Mouse (Mus musculus) forebrain, embryonic 10.5 days (tissue): ENCODE results near the gene Prpf6. TPM values are rescaled to one million over a fixed set of nuclear protein-coding genes. Genes with fewer than 3 reads are reported as not detected.

Experiments used
- DNase-seq: peaks from one replicate; pipeline ENCODE4 v3.0.0-alpha.2; 2017; ENCODE audit warnings: low spot score; ENCODE audit errors: extremely low spot score
- H3K27ac ChIP-seq: fragments of 300-500 bp; sonication (generic); 2 replicates; pipeline ENCODE4 v1.5.1; 2016; ENCODE audit warnings: mild to moderate bottlenecking
- H3K27me3 ChIP-seq: fragments of 300-500 bp; sonication (generic); 2 replicates; pipeline ENCODE4 v1.6.1; 2016; ENCODE audit warnings: mild to moderate bottlenecking; ENCODE audit not compliant: poor library complexity, severe bottlenecking
- H3K36me3 ChIP-seq: fragments of 300-500 bp; sonication (generic); replicated peaks from 2 replicates; pipeline ENCODE4 v1.6.1; 2016; ENCODE audit warnings: mild to moderate bottlenecking, moderate library complexity
- H3K4me1 ChIP-seq: fragments of 300-500 bp; sonication (generic); 2 replicates; pipeline ENCODE4 v1.6.1; 2016
- H3K4me3 ChIP-seq: fragments of 300-500 bp; sonication (generic); 2 replicates; pipeline ENCODE4 v1.5.1; 2016; ENCODE audit warnings: mild to moderate bottlenecking, moderate library complexity
- H3K9me3 ChIP-seq: fragments of 300-500 bp; sonication (generic); 2 replicates; pipeline ENCODE4 v1.6.1; 2016; ENCODE audit warnings: mild to moderate bottlenecking, moderate library complexity
- WGBS: fragments of 180-500 bp; shearing (Covaris S2); methylation state at CpG from one replicate; pipeline ENCODE4 v1.1.7; 2016; 5-methylcytosine and 5-hydroxymethylcytosine counted together
- polyA plus RNA-seq: library from polyadenylated mRNA; unstranded; fragments of >200 nt; fragmentation: Nextera tagmentation; extraction: Ambion mirVana; gene quantifications from 2 replicates; pipeline ENCODE4 v1.2.1, GENCODE M21; 2016

Gene Prpf6
- polyA plus RNA-seq, 1 experiment from 2014 or later, result 78.5 TPM

- no peaks in the 10 kb centered on the region for H3K9me3 ChIP-seq
- peaks cover 45% of the 10 kb centered on the region for H3K36me3 ChIP-seq
- H3K4me1 ChIP-seq, result peaks cover 31% of the 10 kb centered on the region
- H3K4me3 ChIP-seq, result peak overlapping the region; percentile 71
- 0 out of 2 replicates have a peak overlapping the region, but pooled peaks have one; percentile 95 for H3K27ac ChIP-seq
- DNase-seq, result peak; percentile 13
- H3K27me3 ChIP-seq, result no peaks in the 10 kb centered on the region
- WGBS, result 79% methylated on average over 2 of the region's 2 CpGs
These were observed 9.3 kb upstream of the Prpf6 start for GRCm38 (mm10) chr2:181582358-181582757.

- Histone ChIP-seq H3K27me3 (no peaks in the 10 kb centered on the region), H3K4me1 (peaks cover 31% of the 10 kb centered on the region), H3K4me3 (no peak overlapping the region), H3K27ac (no peak overlapping the region), H3K9me3 (no peaks in the 10 kb centered on the region), H3K36me3 (peaks cover 51% of the 10 kb centered on the region)
- DNase-seq, result no peak
- WGBS, result 95% methylated on average over 1 of the region's 1 CpGs
These were observed 8.7 kb upstream of the Prpf6 start for GRCm38 (mm10) chr2:181582939-181583338.

GRCm38 (mm10) chr2:181583460-181584257 lies 8.0 kb upstream of the Prpf6 start:
- peak; percentile 9 for DNase-seq
- Histone ChIP-seq H3K36me3 (peaks cover 58% of the 10 kb centered on the region), H3K4me1 (peaks cover 31% of the 10 kb centered on the region), H3K27ac (no peak overlapping the region), H3K27me3 (no peaks in the 10 kb centered on the region), H3K4me3 (no peak overlapping the region), H3K9me3 (no peaks in the 10 kb centered on the region)
- WGBS, result 89% methylated on average over 3 of the region's 3 CpGs

GRCm38 (mm10) chr2:181584411-181584942 lies 7.2 kb upstream of the Prpf6 start, which contains the start of gene Uckl1:
Gene Uckl1, minus strand, starts transcription at chr2:181584892.
- no peaks in the 10 kb centered on the region for H3K9me3 ChIP-seq
- H3K27ac ChIP-seq, result no peak within 1 kb of the TSS
- DNase-seq, result peak; percentile 13
- no peak within 1 kb of the TSS for H3K4me3 ChIP-seq
- peaks cover 66% of the 10 kb centered on the region for H3K36me3 ChIP-seq
- H3K4me1 ChIP-seq, result peaks cover 26% of the 10 kb centered on the region
- H3K27me3 ChIP-seq, result no peaks in the 10 kb centered on the region
- 94% methylated on average over 4 of the region's 4 CpGs for WGBS

GRCm38 (mm10) chr2:181585506-181585905 lies 6.2 kb upstream of the Prpf6 start:
- H3K9me3 ChIP-seq, result no peaks in the 10 kb centered on the region
- no peak overlapping the region for H3K4me3 ChIP-seq
- H3K27me3 ChIP-seq, result no peaks in the 10 kb centered on the region
- WGBS, result 96% methylated on average over 5 of the region's 5 CpGs
- H3K27ac ChIP-seq, result no peak overlapping the region
- peaks cover 77% of the 10 kb centered on the region for H3K36me3 ChIP-seq
- peaks cover 20% of the 10 kb centered on the region for H3K4me1 ChIP-seq
- no peak for DNase-seq

- Histone ChIP-seq H3K27ac (no peak overlapping the region), H3K36me3 (peaks cover 82% of the 10 kb centered on the region), H3K4me3 (no peak overlapping the region), H3K4me1 (peaks cover 21% of the 10 kb centered on the region), H3K27me3 (no peaks in the 10 kb centered on the region), H3K9me3 (no peaks in the 10 kb centered on the region)
- WGBS, result 95% methylated on average over 3 of the region's 3 CpGs
- no peak for DNase-seq
These were observed 5.5 kb upstream of the Prpf6 start for GRCm38 (mm10) chr2:181586124-181586523.

- WGBS, result 79% methylated on average over 6 of the region's 6 CpGs
- DNase-seq, result no peak
- Histone ChIP-seq H3K36me3 (peaks cover 80% of the 10 kb centered on the region), H3K4me3 (no peak overlapping the region), H3K4me1 (peaks cover 20% of the 10 kb centered on the region), H3K9me3 (no peaks in the 10 kb centered on the region), H3K27ac (no peak overlapping the region), H3K27me3 (no peaks in the 10 kb centered on the region)
These were observed 3.9 kb upstream of the Prpf6 start for GRCm38 (mm10) chr2:181587796-181588195.

GRCm38 (mm10) chr2:181588229-181588780 lies 3.4 kb upstream of the Prpf6 start:
- no peaks in the 10 kb centered on the region for H3K9me3 ChIP-seq
- 91% methylated on average over 11 of the region's 11 CpGs for WGBS
- peaks cover 77% of the 10 kb centered on the region for H3K36me3 ChIP-seq
- no peak overlapping the region for H3K27ac ChIP-seq
- no peak for DNase-seq
- H3K4me1 ChIP-seq, result peaks cover 25% of the 10 kb centered on the region
- H3K4me3 ChIP-seq, result no peak overlapping the region
- H3K27me3 ChIP-seq, result no peaks in the 10 kb centered on the region

GRCm38 (mm10) chr2:181589011-181589731 lies 2.5 kb upstream of the Prpf6 start:
- peaks cover 25% of the 10 kb centered on the region for H3K4me1 ChIP-seq
- no peak overlapping the region for H3K27ac ChIP-seq
- peaks cover 69% of the 10 kb centered on the region for H3K36me3 ChIP-seq
- no peak overlapping the region for H3K4me3 ChIP-seq
- H3K9me3 ChIP-seq, result no peaks in the 10 kb centered on the region
- DNase-seq, result no peak
- 91% methylated on average over 10 of the region's 10 CpGs for WGBS
- H3K27me3 ChIP-seq, result no peaks in the 10 kb centered on the region

GRCm38 (mm10) chr2:181589732-181590105 lies 1.9 kb upstream of the Prpf6 start:
- DNase-seq, result no peak
- no peaks in the 10 kb centered on the region for H3K9me3 ChIP-seq
- H3K4me3 ChIP-seq, result no peak overlapping the region
- H3K27me3 ChIP-seq, result no peaks in the 10 kb centered on the region
- peaks cover 63% of the 10 kb centered on the region for H3K36me3 ChIP-seq
- no peak overlapping the region for H3K27ac ChIP-seq
- WGBS, result 93% methylated on average over 9 of the region's 9 CpGs
- H3K4me1 ChIP-seq, result peaks cover 25% of the 10 kb centered on the region

GRCm38 (mm10) chr2:181590471-181590870 lies 1.2 kb upstream of the Prpf6 start:
- Histone ChIP-seq H3K4me3 (no peak overlapping the region), H3K27me3 (no peaks in the 10 kb centered on the region), H3K4me1 (peaks cover 25% of the 10 kb centered on the region), H3K9me3 (no peaks in the 10 kb centered on the region), H3K27ac (no peak overlapping the region), H3K36me3 (peaks cover 59% of the 10 kb centered on the region)
- 95% methylated on average over 5 of the region's 5 CpGs for WGBS
- no peak for DNase-seq

- WGBS, result under 1% methylated on average over 77 of the region's 97 CpGs
- H3K36me3 ChIP-seq, result peaks cover 52% of the 10 kb centered on the region
These were observed 768 bp downstream of the Prpf6 start, which contains the start of gene Zfp512b for GRCm38 (mm10) chr2:181592231-181593041. Gene Zfp512b, minus strand, starts transcription at chr2:181592803.

More at GRCm38 (mm10) chr2:181592231-181593041, 768 bp downstream of the Prpf6 start, which contains the start of gene Zfp512b:
- H3K4me1 ChIP-seq, result peaks cover 29% of the 10 kb centered on the region
- H3K27ac ChIP-seq, result peak within 1 kb of the TSS; percentile 95
- peak; percentile 78 for DNase-seq
- H3K9me3 ChIP-seq, result no peaks in the 10 kb centered on the region
- no peaks in the 10 kb centered on the region for H3K27me3 ChIP-seq
- peak within 1 kb of the TSS; percentile 96 for H3K4me3 ChIP-seq
